Comparison of ENCODE assay signal across 19 mouse cellular contexts in the genomic region with DNA sequence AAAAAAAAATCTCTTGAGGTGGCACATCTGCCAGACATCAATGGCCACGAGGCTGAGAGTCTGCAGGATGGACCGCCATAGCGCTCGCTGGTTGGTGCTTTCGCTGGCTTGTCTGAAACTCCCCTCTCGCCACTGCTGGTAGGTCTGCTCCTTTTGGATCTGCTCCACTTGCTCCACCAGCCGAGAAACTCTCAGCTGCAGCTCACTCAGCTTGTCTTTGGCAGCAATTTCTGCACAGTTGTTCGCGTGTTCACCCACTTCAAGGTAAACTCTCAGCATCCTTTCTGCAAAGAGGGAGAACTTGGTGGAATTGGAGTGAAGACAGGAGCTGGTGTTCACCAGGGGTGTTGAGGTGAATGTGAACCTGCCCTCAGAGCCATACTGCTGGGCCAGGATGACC.
"Had no signal": no experiment of that assay in that cellular context is flagged by ENCODE, and none has a peak within 500 bp of the region (broad histone marks: within the 10 kb centered on the region; RNA-seq: fewer than 3 reads in every experiment).

No protein-coding gene starts in this region.

- DNase-seq: liver, postnatal 0 days; lung, adult 2 months; lung, postnatal 14 days; lung, postnatal 36 days; right cerebral cortex, postnatal 14 days; thymus, adult 2 months; thymus, postnatal 25 days; thymus, postnatal 4 days had no signal

- H3K9me3 ChIP-seq: liver, embryonic 15.5 days; lung, embryonic 15.5 days; megakaryocyte, embryonic 14.5 days; midbrain, embryonic 13.5 days; midbrain, embryonic 15.5 days; neural tube, embryonic 13.5 days; stomach, embryonic 15.5 days had no signal

- H3K27ac ChIP-seq: liver, embryonic 15.5 days; lung, embryonic 15.5 days; macrophage; midbrain, embryonic 13.5 days; midbrain, embryonic 15.5 days; neural tube, embryonic 13.5 days; stomach, embryonic 15.5 days; stomach, postnatal 0 days had no signal

- H3K36me3 ChIP-seq: liver, embryonic 15.5 days; lung, embryonic 15.5 days; midbrain, embryonic 13.5 days; midbrain, embryonic 15.5 days; neural tube, embryonic 13.5 days; stomach, embryonic 15.5 days had no signal

- H3K27me3 ChIP-seq: liver, embryonic 15.5 days; lung, embryonic 15.5 days; midbrain, embryonic 13.5 days; midbrain, embryonic 15.5 days; neural tube, embryonic 13.5 days; stomach, embryonic 15.5 days had no signal

- H3K4me3 ChIP-seq: liver, embryonic 15.5 days; lung, embryonic 15.5 days; megakaryocyte, embryonic 14.5 days; midbrain, embryonic 13.5 days; midbrain, embryonic 15.5 days; neural tube, embryonic 13.5 days; stomach, embryonic 15.5 days had no signal

- ATAC-seq: liver, postnatal 0 days; lung, postnatal 0 days; midbrain, embryonic 13.5 days; midbrain, embryonic 15.5 days had no signal

- H3K9ac ChIP-seq: liver, embryonic 15.5 days; liver, postnatal 0 days; lung, embryonic 15.5 days; midbrain, embryonic 13.5 days; midbrain, embryonic 15.5 days; neural tube, embryonic 13.5 days; stomach, embryonic 15.5 days had no signal

- H3K4me1 ChIP-seq: lung, embryonic 15.5 days; midbrain, embryonic 15.5 days; stomach, embryonic 15.5 days had no signal

- H3K4me2 ChIP-seq: liver, embryonic 15.5 days; lung, embryonic 15.5 days; midbrain, embryonic 11.5 days; midbrain, embryonic 13.5 days; midbrain, embryonic 15.5 days; neural tube, embryonic 13.5 days; stomach, embryonic 15.5 days had no signal
